Mouse (Mus musculus): Measurements from ENCODE around the gene Lcp2. TPM values are rescaled to one million over a fixed set of nuclear protein-coding genes. Genes with fewer than 3 reads are reported as not detected.

Gene Lcp2
- total and polyA plus RNA-seq, 3 experiments: 19.4 to 24.0 (median 20.1) TPM

DNA sequence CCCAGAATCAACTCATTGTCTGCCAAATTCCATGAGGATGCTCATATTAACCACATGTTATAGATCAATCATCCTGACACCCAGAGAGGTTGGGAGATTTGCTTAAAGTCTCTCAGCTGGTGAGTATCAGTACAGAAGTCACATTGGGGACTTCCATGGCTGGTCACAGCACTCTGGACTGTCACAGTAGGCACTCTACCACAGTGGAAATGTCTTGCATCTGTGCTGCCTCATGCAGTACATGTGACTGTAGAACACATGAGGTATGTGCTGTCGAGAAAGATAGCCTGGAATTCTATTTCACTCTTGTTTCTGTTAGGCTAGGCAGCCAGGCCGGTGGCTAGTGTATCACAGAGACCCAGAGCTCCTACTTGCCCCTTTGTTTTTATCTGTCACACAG lies 11.9 kb upstream of the Lcp2 start:
- Histone ChIP-seq H3K4me2 (ENCODE audit: insufficient read depth, low read depth, poor library complexity, severe bottlenecking) (peak overlapping the region; percentile 81), H3K27me3 (replicated peaks) (no peaks in the 10 kb centered on the region), H3K9me3 (replicated peaks; ENCODE audit: low read length) (no peaks in the 10 kb centered on the region), H3K9ac (ENCODE audit: insufficient read depth, low read depth) (no peak overlapping the region), H3K36me3 (replicated peaks in 1 of 2; ENCODE audit: control insufficient read depth in 1 of 2, insufficient read depth in 1 of 2, low read length in 1 of 2) (no peaks in the 10 kb centered on the region), H3K4me1 (ENCODE audit: control insufficient read depth in 1 of 2, insufficient read depth in 2 of 2) (peaks cover 53 to 62% of the 10 kb centered on the region in 2 experiments), H3K27ac (ENCODE audit: insufficient read depth, low read depth) (peak overlapping the region; percentile 83), H3K79me2 (replicated peaks; ENCODE audit: control insufficient read depth, extremely low read depth, insufficient read depth, poor library complexity, severe bottlenecking) (no peaks in the 10 kb centered on the region), H3K4me3 (replicated peaks in 1 of 3; ENCODE audit: low read depth in 2 of 3, low read length in 2 of 3, poor library complexity in 1 of 3) (peak overlapping the region in 1 of 3 experiments; percentile 2)
- in situ Hi-C loops (cut with MboI; ENCODE audit: low pct_ligation_motif_present, low pct_unique_long_range_greater_than_20kb, low sequenced_read_pairs): no loop called here
- peak; percentile 71 for DNase-seq (ENCODE audit: extremely low read depth)
- dilution Hi-C loops (cut with MboI; ENCODE audit: extremely low pct_ligation_motif_present, extremely low pct_unique_long_range_greater_than_20kb, low sequenced_read_pairs): no loop called here
- TF ChIP-seq MXI1 (IDR thresholded peaks at IDR 0.05; ENCODE audit: low read depth, low read length): peak; percentile 93
- no peak for TF ChIP-seq PAX5 (IDR thresholded peaks at IDR 0.05; ENCODE audit: low read length)
- 0 out of 2 replicates have a peak, but pooled peaks have one; percentile 10 for TF ChIP-seq USF1 (IDR thresholded peaks at IDR 0.05; ENCODE audit: low read depth, low read length)
- TF ChIP-seq MAZ (IDR thresholded peaks at IDR 0.05; ENCODE audit: low read depth, low read length): 0 out of 2 replicates have a peak, but pooled peaks have one; percentile 71
- no peak for TF ChIP-seq ZC3H11A (IDR thresholded peaks at IDR 0.05; ENCODE audit: low read depth, low read length)
- TF ChIP-seq MYC (IDR thresholded peaks at IDR 0.05; ENCODE audit: low read depth, low read length): peak; percentile 95
- TF ChIP-seq CHD2 (IDR thresholded peaks at IDR 0.05; ENCODE audit: low read length): peak; percentile 31; the same call in 1 of the 2 replicates
- TF ChIP-seq MAX (IDR thresholded peaks at IDR 0.05; ENCODE audit: low read length): peak; percentile 95
- no peak for TF ChIP-seq POLR2AphosphoS2 (IDR thresholded peaks at IDR 0.05; ENCODE audit: low read depth, low read length)
- TF ChIP-seq ETS1 (conservative IDR thresholded peaks at IDR 0.05; ENCODE audit: low read depth, low read length): peak; percentile 90
- TF ChIP-seq SIN3A (IDR thresholded peaks at IDR 0.05; ENCODE audit: low read length): peak; percentile 60; the same call in 1 of the 2 replicates
- TF ChIP-seq CHD1 (IDR thresholded peaks at IDR 0.05; ENCODE audit: low read depth, low read length): no peak; the same call in 1 of the 2 replicates
- no peak for TF ChIP-seq CTCF (conservative IDR thresholded peaks at IDR 0.05 in 1 of 2, IDR thresholded peaks at IDR 0.05 in 1 of 2; ENCODE audit: low read depth in 2 of 2, low read length in 2 of 2)
- no peak for TF ChIP-seq UBTF (IDR thresholded peaks at IDR 0.05; ENCODE audit: low read depth, low read length)
- TF ChIP-seq BHLHE40 (IDR thresholded peaks at IDR 0.05; ENCODE audit: low read depth, low read length): peak; percentile 93
- TF ChIP-seq HCFC1 (IDR thresholded peaks at IDR 0.05; ENCODE audit: low read depth, low read length): no peak
- TF ChIP-seq NRF1 (IDR thresholded peaks at IDR 0.05; ENCODE audit: low read depth, low read length): peak; percentile 42; the same call in 1 of the 2 replicates
- no peak for TF ChIP-seq KAT2A (IDR thresholded peaks at IDR 0.05; ENCODE audit: insufficient replicate concordance, low read length)
- TF ChIP-seq TBP (conservative IDR thresholded peaks at IDR 0.05; ENCODE audit: low read depth, low read length): no peak
- TF ChIP-seq TCF12 (IDR thresholded peaks at IDR 0.05; ENCODE audit: low read depth, low read length): peak; percentile 73
- TF ChIP-seq JUN (IDR thresholded peaks at IDR 0.05; ENCODE audit: insufficient read depth, low read depth, low read length): no peak
- peak; percentile 76 for TF ChIP-seq IRF4 (IDR thresholded peaks at IDR 0.05; ENCODE audit: low read depth, low read length)
- TF ChIP-seq MEF2A (IDR thresholded peaks at IDR 0.05; ENCODE audit: borderline replicate concordance, low read depth, low read length): peak; percentile 68; the same call in 1 of the 2 replicates
- TF ChIP-seq SMC3 (IDR thresholded peaks at IDR 0.05; ENCODE audit: low read depth, low read length): peak; percentile 36; the same call in 1 of the 2 replicates
- TF ChIP-seq RAD21 (IDR thresholded peaks at IDR 0.05; ENCODE audit: low read depth, low read length): peak; percentile 11
- no peak for TF ChIP-seq ZKSCAN1 (IDR thresholded peaks at IDR 0.05; ENCODE audit: borderline replicate concordance, low read depth, low read length)
- no peak for TF ChIP-seq ELF1 (IDR thresholded peaks at IDR 0.05; ENCODE audit: low read depth, low read length)
- TF ChIP-seq MAFK (IDR thresholded peaks at IDR 0.05; ENCODE audit: insufficient replicate concordance, low read length): 0 out of 2 replicates have a peak, but pooled peaks have one; percentile 64
- no peak for TF ChIP-seq ZNF384 (IDR thresholded peaks at IDR 0.05; ENCODE audit: low read depth, low read length)
- peak; percentile 73 for TF ChIP-seq EP300 (IDR thresholded peaks at IDR 0.05; ENCODE audit: low read length)
- TF ChIP-seq RCOR1 (conservative IDR thresholded peaks at IDR 0.05; ENCODE audit: low read depth, low read length): peak; percentile 79
